Mouse (Mus musculus) midbrain, embryonic 14.5 days (tissue): ENCODE measurements around the gene Pmm1. TPM values are rescaled to one million over a fixed set of nuclear protein-coding genes. Genes with fewer than 3 reads are reported as not detected.

Experiments used
- ATAC-seq: fragments of 200-750 bp; cut with Nextera tagmentation; 2 replicates; pipeline ENCODE4 v1.8.0; 2017; ENCODE audit warnings: moderate number of reproducible peaks, moderate library complexity; ENCODE audit not compliant: low FRiP score, low TSS enrichment
- DNase-seq: peaks from one replicate; pipeline ENCODE4 v3.0.0-alpha.2; 2015
- H3K27ac ChIP-seq: fragments of 300-500 bp; sonication (generic); replicated peaks from 2 replicates; pipeline ENCODE4 v1.5.1; 2014; ENCODE audit warnings: mild to moderate bottlenecking, low read depth, low read length, moderate library complexity
- H3K27me3 ChIP-seq: fragments of 300-500 bp; sonication (generic); 2 replicates; pipeline ENCODE4 v1.6.1; 2014; ENCODE audit warnings: low read length, control low read depth, mixed read lengths; ENCODE audit not compliant: control insufficient read depth, insufficient read depth
- H3K36me3 ChIP-seq: fragments of 300-500 bp; sonication (generic); 2 replicates; pipeline ENCODE4 v1.6.1; 2014; ENCODE audit warnings: low read length, control low read depth; ENCODE audit not compliant: control insufficient read depth, insufficient read depth
- H3K4me1 ChIP-seq: fragments of 300-500 bp; sonication (generic); 2 replicates; pipeline ENCODE4 v1.6.1; 2014; ENCODE audit warnings: mild to moderate bottlenecking, antibody characterized with exemption, low read length, control low read depth; ENCODE audit not compliant: control insufficient read depth, insufficient read depth
- H3K4me2 ChIP-seq: fragments of 300-500 bp; sonication (generic); 2 replicates; pipeline ENCODE4 v1.6.1; 2014; ENCODE audit warnings: mild to moderate bottlenecking, low read length, moderate library complexity
- H3K4me3 ChIP-seq: fragments of 300-500 bp; sonication (generic); replicated peaks from 2 replicates; pipeline ENCODE4 v1.5.1; 2014; ENCODE audit warnings: low read depth, low read length
- H3K9ac ChIP-seq: fragments of 300-500 bp; sonication (generic); replicated peaks from 2 replicates; pipeline ENCODE4 v1.6.1; 2014; ENCODE audit warnings: mild to moderate bottlenecking, low read length, moderate library complexity
- H3K9me3 ChIP-seq: fragments of 300-500 bp; sonication (generic); 2 replicates; pipeline ENCODE4 v1.6.1; 2016; ENCODE audit warnings: low read length, control low read depth, mixed read lengths; ENCODE audit not compliant: control insufficient read depth
- WGBS: fragments of 180-500 bp; shearing (Covaris S2); extraction: QIAGEN DNeasy Blood & Tissue Kit; methylation state at CpG from one replicate; pipeline ENCODE4 v1.1.7; 2014; 5-methylcytosine and 5-hydroxymethylcytosine counted together
- polyA plus RNA-seq: library from polyadenylated mRNA; unstranded; fragments of >200 nt; fragmentation: Nextera tagmentation; extraction: Ambion mirVana; gene quantifications from 2 replicates; pipeline ENCODE4 v1.2.1, GENCODE M21; 2014

Pmm1 gene
- polyA plus RNA-seq, 1 experiment from 2014 or later = 67.1 TPM

- Histone ChIP-seq H3K4me1 (peaks cover 19% of the 10 kb centered on the region), H3K4me3 (peak overlapping the region; percentile 61), H3K36me3 (peaks cover 4% of the 10 kb centered on the region; the same call in 1 of the 2 replicates), H3K27me3 (no peaks in the 10 kb centered on the region), H3K4me2 (peak overlapping the region; percentile 71), H3K27ac (peak overlapping the region; percentile 93), H3K9me3 (no peaks in the 10 kb centered on the region), H3K9ac (peak overlapping the region; percentile 76)
- peak; percentile 75 for DNase-seq
- WGBS = 31% methylated on average over 2 of the region's 2 CpGs
- ATAC-seq = no peak
These were observed 22.5 kb downstream of the Pmm1 start for GRCm38 (mm10) chr15:81938246-81938645.

- H3K27me3 ChIP-seq = no peaks in the 10 kb centered on the region
- peak overlapping the region; percentile 76 for H3K9ac ChIP-seq
- WGBS = 5% methylated on average over 19 of the region's 19 CpGs
- H3K27ac ChIP-seq = peak overlapping the region; percentile 93
- H3K9me3 ChIP-seq = no peaks in the 10 kb centered on the region
- peak overlapping the region; percentile 61 for H3K4me3 ChIP-seq
- peak; percentile 73 for DNase-seq
- peaks cover 4% of the 10 kb centered on the region; the same call in 1 of the 2 replicates for H3K36me3 ChIP-seq
- H3K4me1 ChIP-seq = peaks cover 15% of the 10 kb centered on the region
- no peak; the same call in 1 of the 2 replicates for ATAC-seq
- peak overlapping the region; percentile 71 for H3K4me2 ChIP-seq
These were observed 23.4 kb downstream of the Pmm1 start for GRCm38 (mm10) chr15:81937098-81937972.

- H3K36me3 ChIP-seq = peaks cover 4% of the 10 kb centered on the region; the same call in 1 of the 2 replicates
- H3K9ac ChIP-seq = peak within 1 kb of the TSS; percentile 76
- H3K4me1 ChIP-seq = peaks cover 13% of the 10 kb centered on the region
- H3K4me3 ChIP-seq = peak within 1 kb of the TSS; percentile 61
- ATAC-seq (peak; percentile 74), DNase-seq (peak; percentile 88)
- no peaks in the 10 kb centered on the region for H3K9me3 ChIP-seq
- peak within 1 kb of the TSS; percentile 93 for H3K27ac ChIP-seq
- H3K4me2 ChIP-seq = peak within 1 kb of the TSS; percentile 71
- no peaks in the 10 kb centered on the region for H3K27me3 ChIP-seq
- 2% methylated on average over 12 of the region's 12 CpGs for WGBS
These were observed 24.1 kb downstream of the Pmm1 start, which contains the start of gene Csdc2 for GRCm38 (mm10) chr15:81936679-81937078. Gene Csdc2 (plus strand): TSS chr15:81936759.

- H3K9ac ChIP-seq = peak overlapping the region; percentile 76
- H3K36me3 ChIP-seq = peaks cover 4% of the 10 kb centered on the region; the same call in 1 of the 2 replicates
- H3K4me1 ChIP-seq = peaks cover 13% of the 10 kb centered on the region
- DNase-seq (peak; percentile 14), ATAC-seq (no peak)
- H3K27me3 ChIP-seq = no peaks in the 10 kb centered on the region
- no peaks in the 10 kb centered on the region for H3K9me3 ChIP-seq
- WGBS = 54% methylated on average over 7 of the region's 7 CpGs
- peak overlapping the region; percentile 93 for H3K27ac ChIP-seq
- peak overlapping the region; percentile 61 for H3K4me3 ChIP-seq
- H3K4me2 ChIP-seq = peak overlapping the region; percentile 71
These were observed 24.7 kb downstream of the Pmm1 start for GRCm38 (mm10) chr15:81935869-81936637.

GRCm38 (mm10) chr15:81933986-81934385 is 26.7 kb downstream of the Pmm1 start:
- H3K9ac ChIP-seq = no peak overlapping the region
- 88% methylated on average over 1 of the region's 1 CpGs for WGBS
- peaks cover 13% of the 10 kb centered on the region for H3K4me1 ChIP-seq
- no peaks in the 10 kb centered on the region for H3K27me3 ChIP-seq
- DNase-seq (no peak), ATAC-seq (no peak)
- no peaks in the 10 kb centered on the region for H3K36me3 ChIP-seq
- no peak overlapping the region for H3K4me2 ChIP-seq
- H3K27ac ChIP-seq = no peak overlapping the region
- H3K4me3 ChIP-seq = no peak overlapping the region
- H3K9me3 ChIP-seq = no peaks in the 10 kb centered on the region

GRCm38 (mm10) chr15:81932951-81933470 is 27.7 kb downstream of the Pmm1 start:
- H3K9me3 ChIP-seq = no peaks in the 10 kb centered on the region
- no peak overlapping the region for H3K27ac ChIP-seq
- ATAC-seq = no peak
- H3K36me3 ChIP-seq = no peaks in the 10 kb centered on the region
- no peak overlapping the region for H3K4me2 ChIP-seq
- peaks cover 6% of the 10 kb centered on the region; the same call in 1 of the 2 replicates for H3K4me1 ChIP-seq
- DNase-seq = no peak
- no peak overlapping the region for H3K4me3 ChIP-seq
- H3K9ac ChIP-seq = no peak overlapping the region
- 38% methylated on average over 12 of the region's 12 CpGs for WGBS
- H3K27me3 ChIP-seq = no peaks in the 10 kb centered on the region

GRCm38 (mm10) chr15:81928277-81928676 is 32.5 kb downstream of the Pmm1 start:
- Histone ChIP-seq H3K27ac (no peak overlapping the region), H3K4me1 (peaks cover 10% of the 10 kb centered on the region), H3K9ac (no peak overlapping the region), H3K27me3 (no peaks in the 10 kb centered on the region), H3K4me3 (no peak overlapping the region), H3K9me3 (no peaks in the 10 kb centered on the region), H3K36me3 (no peaks in the 10 kb centered on the region), H3K4me2 (no peak overlapping the region)
- DNase-seq (peak; percentile 65), ATAC-seq (no peak)
- 46% methylated on average over 11 of the region's 11 CpGs for WGBS

- DNase-seq = peak; percentile 29
- H3K4me3 ChIP-seq = no peak overlapping the region
- H3K36me3 ChIP-seq = no peaks in the 10 kb centered on the region
- H3K9me3 ChIP-seq = no peaks in the 10 kb centered on the region
- 51% methylated on average over 4 of the region's 4 CpGs for WGBS
- H3K4me2 ChIP-seq = no peak overlapping the region
- no peaks in the 10 kb centered on the region for H3K27me3 ChIP-seq
- no peak overlapping the region for H3K9ac ChIP-seq
- H3K4me1 ChIP-seq = peaks cover 10% of the 10 kb centered on the region
- ATAC-seq = no peak
- H3K27ac ChIP-seq = 0 out of 2 replicates have a peak overlapping the region, but pooled peaks have one; percentile 55
These were observed 33.0 kb downstream of the Pmm1 start for GRCm38 (mm10) chr15:81927741-81928140.
